Mouse (Mus musculus): ENCODE results near the gene Gsdmc3. TPM values are rescaled to one million over a fixed set of nuclear protein-coding genes. Genes with fewer than 3 reads are reported as not detected.

Gene Gsdmc3
- polyA plus RNA-seq (2017; shearing (Covaris generic)), result not detected

DNA sequence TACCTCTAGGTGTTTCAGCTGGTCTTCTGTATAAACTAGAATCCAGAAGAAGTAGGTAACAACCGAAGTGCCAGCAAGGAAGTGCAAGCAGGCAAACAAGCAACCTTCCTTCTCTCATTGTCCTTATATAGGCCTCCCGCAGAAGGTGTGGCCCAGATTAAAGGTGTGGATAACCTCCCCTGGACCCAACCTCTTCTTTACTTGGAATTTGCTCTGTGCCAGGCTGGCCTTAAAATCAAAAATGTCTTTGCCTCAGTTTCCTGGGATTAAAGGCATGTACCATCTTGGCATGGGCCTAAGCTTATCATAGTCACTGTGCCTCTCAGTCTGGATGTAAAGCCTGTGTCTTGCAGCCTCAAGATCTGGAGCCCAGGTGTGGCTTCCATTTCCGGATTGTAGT, at the start of gene Gsdmc3:
Gene Gsdmc3, minus strand, starts transcription at position 101 of the 400 bp plus-strand sequence.

GRCm38 (mm10) chr15:63912197-63912596, 33.8 kb upstream of the Gsdmc3 start, which contains the start of gene Gsdmc4:
TSS of gene Gsdmc4 (minus strand) at chr15:63912297.

Other genes starting within 250 kb of the Gsdmc3 start
- gene Gsdmc2, start 33.4 kb downstream of the Gsdmc3 start, polyA plus RNA-seq (2017; shearing (Covaris generic)), result not detected
- gene Gsdmc4, start 33.7 kb upstream of the Gsdmc3 start, polyA plus RNA-seq (2017; shearing (Covaris generic)), result not detected
- 90.9 TPM for gene Fam49b, start 181.9 kb upstream of the Gsdmc3 start, polyA plus RNA-seq (2017; shearing (Covaris generic))